Mouse (Mus musculus) inflammation-experienced regulatory T-cells (primary cell): ENCODE measurements around the gene Olfr97. TPM values are rescaled to one million over a fixed set of nuclear protein-coding genes. Genes with fewer than 3 reads are reported as not detected.

ENCODE experiments used
- polyA plus RNA-seq, 2 experiments: library from polyadenylated mRNA; unstranded; fragments of 100-300 nt; shearing (Covaris generic); gene quantifications; one replicate each; pipeline ENCODE4 v1.2.1; 2017

Gene Olfr97
- polyA plus RNA-seq: not detected

DNA sequence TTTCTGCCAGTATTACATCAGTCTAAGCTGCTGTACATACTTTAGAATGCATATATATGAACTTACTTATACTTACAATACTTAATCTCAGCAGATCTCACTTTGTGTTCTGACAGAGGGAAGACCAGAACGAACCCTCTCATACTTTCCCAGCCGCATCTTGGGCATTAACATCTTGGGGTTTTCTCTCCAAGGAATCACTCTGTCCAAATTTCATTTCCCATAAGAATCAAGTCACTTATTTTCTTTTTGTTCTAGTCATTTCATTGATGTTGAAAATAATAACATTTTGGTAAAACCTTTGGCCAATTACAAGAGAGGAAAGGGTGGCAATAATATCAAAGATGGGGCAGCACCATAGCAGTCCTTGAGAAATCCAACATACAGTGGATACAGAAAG, at the start of gene Olfr97:
Gene Olfr97 (minus strand): TSS at position 101 of the 400 bp plus-strand sequence.

GRCm38 (mm10) chr17:37283360-37283759, 46.2 kb upstream of the Olfr97 start, which contains the start of gene Olfr99:
TSS of gene Olfr99 (minus strand) at chr17:37283460.

GRCm38 (mm10) chr17:37270058-37270701, 33.0 kb upstream of the Olfr97 start, which contains the start of gene H2-M3:
TSS of gene H2-M3 (plus strand) at chr17:37270220.

DNA sequence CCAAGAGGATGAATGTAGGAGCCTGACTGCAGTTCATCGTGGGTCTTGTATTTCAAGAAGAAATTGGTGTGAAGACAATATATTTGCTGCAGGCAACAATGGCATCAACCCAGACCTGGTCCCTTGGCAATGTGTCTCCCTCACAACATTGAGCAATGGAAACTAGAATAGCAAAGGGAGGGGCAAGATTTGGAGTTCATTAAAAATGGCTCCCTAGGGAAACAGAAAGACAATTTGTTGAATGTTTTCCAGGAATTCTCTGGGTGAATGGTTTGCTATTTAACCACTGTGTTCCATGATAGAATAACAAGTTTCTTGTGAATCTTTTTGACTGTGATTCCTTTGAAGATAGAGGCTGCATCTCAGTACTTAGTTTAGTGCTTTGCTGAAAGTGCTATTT, 26.5 kb upstream of the Olfr97 start, which contains the start of gene Olfr98:
Gene Olfr98 (minus strand): TSS at position 124 of the 400 bp plus-strand sequence.

DNA sequence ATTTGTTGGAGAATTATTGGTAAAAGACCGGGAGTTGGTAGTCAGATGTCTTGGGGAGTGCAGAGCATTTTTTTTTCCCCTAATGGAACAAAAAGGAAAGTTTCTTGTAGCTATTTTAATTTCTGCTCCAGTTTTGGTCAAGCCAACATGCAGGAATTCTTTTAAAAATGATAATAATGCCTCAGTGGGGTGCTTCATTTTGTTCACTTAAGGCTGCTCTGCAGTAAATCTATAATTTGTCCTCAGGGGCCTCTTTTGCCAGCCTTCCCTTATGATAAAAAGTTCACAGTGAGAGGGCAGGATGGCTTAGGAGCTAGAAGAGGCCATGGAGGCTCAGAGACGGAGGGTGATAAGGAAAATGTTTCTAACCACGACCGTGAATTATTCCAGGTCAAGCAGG, 17.3 kb downstream of the Olfr97 start, which contains the start of gene Olfr96:
Gene Olfr96 (plus strand): TSS at position 301 of the 400 bp plus-strand sequence.

GRCm38 (mm10) chr17:37213018-37213417, 24.1 kb downstream of the Olfr97 start, which contains the start of gene Olfr95:
TSS of gene Olfr95 (minus strand) at chr17:37213118.

GRCm38 (mm10) chr17:37200894-37201293, 36.2 kb downstream of the Olfr97 start, which contains the start of gene Olfr94:
TSS of gene Olfr94 (minus strand) at chr17:37200994.

DNA sequence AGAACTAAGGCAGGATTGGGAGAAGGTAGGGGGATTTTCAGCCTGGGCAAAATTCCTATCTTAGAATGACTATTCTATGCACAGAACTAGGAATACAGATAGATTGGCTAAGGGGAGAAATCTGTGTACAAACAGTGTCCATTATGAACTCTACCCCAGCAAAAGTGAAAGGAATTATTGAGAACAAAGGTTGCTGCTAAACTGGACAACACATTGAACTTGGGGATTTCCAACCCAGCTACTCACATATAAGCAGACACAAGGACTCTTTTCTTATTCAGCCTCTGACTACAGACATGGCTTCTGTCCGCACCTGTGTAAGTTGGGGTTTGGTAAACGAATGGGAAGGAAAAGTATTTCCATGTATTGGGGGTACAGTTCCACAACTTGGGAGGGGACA, 43.5 kb downstream of the Olfr97 start, which contains the start of gene Ubd:
Gene Ubd (plus strand): TSS at position 237 of the 400 bp plus-strand sequence.

Other genes starting within 250 kb of the Olfr97 start
- gene H2-M5, start 247.8 kb downstream of the Olfr97 start, polyA plus RNA-seq: under 1 TPM in 1 of 2 experiments, not detected in 1; 0.70 TPM
- under 1 TPM; 0.11 to 0.60 TPM for gene Zfp57, start 236.2 kb downstream of the Olfr97 start, polyA plus RNA-seq
- gene Mog, start 213.9 kb downstream of the Olfr97 start, polyA plus RNA-seq: not detected
- gene Gabbr1, start 191.4 kb downstream of the Olfr97 start, polyA plus RNA-seq: 10 to 100 TPM in 1 of 2 experiments, 1 to 10 TPM in 1; 8.3 to 13.7 TPM
- under 1 TPM; 0.16 to 0.42 TPM for gene Olfr90, start 148.8 kb downstream of the Olfr97 start, polyA plus RNA-seq
- under 1 TPM; 0.10 to 0.13 TPM for gene Olfr91, start 139.1 kb downstream of the Olfr97 start, polyA plus RNA-seq
- gene Olfr92, start 117.2 kb downstream of the Olfr97 start, polyA plus RNA-seq: under 1 TPM in 1 of 2 experiments, not detected in 1; 0.13 TPM
- not detected for gene Olfr93, start 75.8 kb downstream of the Olfr97 start, polyA plus RNA-seq
- gene Ubd, start 43.4 kb downstream of the Olfr97 start, polyA plus RNA-seq: 1 to 10 TPM in 1 of 2 experiments, under 1 TPM in 1; 0.17 to 2.7 TPM
- not detected for gene Olfr94, start 36.3 kb downstream of the Olfr97 start, polyA plus RNA-seq
- not detected for gene Olfr95, start 24.2 kb downstream of the Olfr97 start, polyA plus RNA-seq
- under 1 TPM; 0.19 to 0.78 TPM for gene Olfr96, start 17.2 kb downstream of the Olfr97 start, polyA plus RNA-seq
- gene Olfr98, start 26.4 kb upstream of the Olfr97 start, polyA plus RNA-seq: under 1 TPM in 1 of 2 experiments, not detected in 1; 0.33 TPM
- gene H2-M3, start 32.9 kb upstream of the Olfr97 start, polyA plus RNA-seq: 100 to 1,000 TPM; 103 to 115 TPM
- 1 to 10 TPM; 2.4 to 4.4 TPM for gene Olfr99, start 46.1 kb upstream of the Olfr97 start, polyA plus RNA-seq
- gene Olfr101, start 67.0 kb upstream of the Olfr97 start, polyA plus RNA-seq: under 1 TPM in 1 of 2 experiments, not detected in 1; 0.34 TPM
- gene Olfr102, start 79.7 kb upstream of the Olfr97 start, polyA plus RNA-seq: 1 to 10 TPM in 1 of 2 experiments, under 1 TPM in 1; 0.46 to 1.3 TPM
- gene Olfr103, start 102.4 kb upstream of the Olfr97 start, polyA plus RNA-seq: not detected
- not detected for gene Olfr104-ps, start 122.3 kb upstream of the Olfr97 start, polyA plus RNA-seq
- under 1 TPM in 1 of 2 experiments, not detected in 1; 0.12 TPM for gene Olfr105-ps, start 141.7 kb upstream of the Olfr97 start, polyA plus RNA-seq
- gene Olfr106-ps, start 153.1 kb upstream of the Olfr97 start, polyA plus RNA-seq: not detected
- gene Olfr107, start 161.9 kb upstream of the Olfr97 start, polyA plus RNA-seq: under 1 TPM; 0.05 to 0.44 TPM
- not detected for gene Olfr108, start 208.2 kb upstream of the Olfr97 start, polyA plus RNA-seq
- gene Olfr109, start 221.6 kb upstream of the Olfr97 start, polyA plus RNA-seq: under 1 TPM; 0.02 to 0.33 TPM
- 1 to 10 TPM in 1 of 2 experiments, not detected in 1; 1.2 TPM for gene H2-M2, start 246.2 kb upstream of the Olfr97 start, polyA plus RNA-seq